Mouse (Mus musculus) urinary bladder, adult 2 months (tissue): Measurements from ENCODE around the gene Sgta. TPM values are rescaled to one million over a fixed set of nuclear protein-coding genes. Genes with fewer than 3 reads are reported as not detected.
A peak's percentile ranks its signal among the peaks of the same experiment; 100 is the strongest.
"Not testable (repeated sequence)": the region's sequence is repeated elsewhere in the genome, so short reads cannot be mapped to it uniquely, and the experiment has no call there.

Experiments used
- DNase-seq: peaks from one replicate; pipeline ENCODE4 v3.0.0; 2022; ENCODE audit warnings: low spot score
- polyA plus RNA-seq: library from polyadenylated mRNA; depleted of rRNA; stranded (reverse); fragments of >200 nt; gene quantifications from 2 replicates; pipeline ENCODE4 v1.2.3, GENCODE M21; 2012; rRNA removed

Gene Sgta
- polyA plus RNA-seq: 90.0 and 93.9 TPM in 2 replicates

DNA sequence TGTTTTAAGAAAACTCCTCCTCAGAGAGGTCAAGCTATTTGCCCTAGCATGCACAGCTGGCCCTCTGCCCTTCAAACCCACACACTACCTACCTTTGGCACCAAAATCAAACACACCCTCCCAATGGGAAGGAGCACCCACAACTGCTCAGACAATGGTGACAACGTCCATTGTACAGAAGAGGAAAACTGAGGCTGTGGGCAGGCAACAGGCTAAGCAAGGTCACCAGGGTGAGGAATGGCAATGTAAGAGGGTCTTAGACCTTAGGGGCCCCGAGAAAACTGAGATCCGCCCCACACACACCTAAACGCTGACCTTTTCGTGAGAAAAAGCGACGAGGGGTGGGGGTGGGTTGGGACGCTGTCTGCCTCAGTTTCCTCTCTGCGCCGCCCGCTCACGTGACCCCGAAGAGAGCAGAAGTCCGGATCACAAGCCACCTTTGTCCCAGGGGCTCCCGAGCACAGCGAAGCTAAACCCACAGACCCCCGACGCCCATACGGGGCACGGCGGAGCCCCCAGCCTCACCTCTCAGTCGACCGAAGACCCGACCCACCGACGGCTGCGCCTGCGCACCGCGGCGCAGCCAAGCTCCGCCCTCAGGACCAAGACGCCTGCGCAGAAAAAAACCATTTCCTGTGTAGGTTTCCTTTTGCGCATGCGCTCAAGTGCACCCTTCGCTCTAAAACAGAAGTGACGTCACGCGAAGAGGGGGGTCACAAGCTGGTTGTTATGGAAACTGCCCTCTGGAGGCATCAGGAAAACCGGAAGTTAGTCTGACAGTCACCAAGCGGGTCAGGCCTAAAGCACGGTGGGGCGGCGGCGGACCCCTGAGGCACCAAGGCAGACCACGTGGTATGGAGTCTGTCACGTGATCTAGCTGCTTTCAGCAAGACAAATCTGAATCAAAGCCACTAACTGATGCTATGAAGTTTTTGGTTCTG is at the start of gene Sgta:
Sgta (minus strand) TSS at position 579 of the 941 bp plus-strand sequence.
- peak; percentile 80 for DNase-seq

DNA sequence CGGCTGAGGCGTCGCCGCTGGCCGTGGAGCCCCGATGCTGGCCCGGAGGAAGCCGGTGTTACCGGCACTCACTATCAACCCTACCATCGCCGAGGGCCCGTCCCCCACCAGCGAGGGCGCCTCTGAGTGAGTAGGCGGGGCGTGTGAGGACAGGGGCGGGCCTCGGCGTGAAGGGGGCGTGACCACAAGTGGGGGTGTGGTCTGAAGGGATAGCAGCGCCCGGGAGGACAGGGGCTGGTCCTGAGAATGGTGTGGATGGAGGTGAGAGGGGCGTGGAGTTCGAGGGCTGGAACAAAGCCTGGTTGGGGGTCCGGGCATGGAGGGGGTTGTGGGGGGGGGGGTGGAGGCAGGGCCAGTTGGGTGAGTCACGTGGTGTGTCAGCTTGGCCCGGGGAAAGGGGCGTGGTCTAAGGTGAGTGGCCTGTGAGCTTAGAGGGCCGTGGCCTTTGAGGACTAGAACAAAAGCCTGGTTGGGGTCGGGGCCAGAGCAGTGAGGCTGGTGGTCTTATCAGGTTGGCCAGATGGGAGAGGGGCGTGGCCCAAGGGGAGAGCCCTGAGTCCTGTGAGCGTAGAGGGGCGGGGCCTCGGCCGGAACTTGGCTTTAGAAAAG is 46.2 kb upstream of the Sgta start:
- peak; percentile 83 for DNase-seq

DNA sequence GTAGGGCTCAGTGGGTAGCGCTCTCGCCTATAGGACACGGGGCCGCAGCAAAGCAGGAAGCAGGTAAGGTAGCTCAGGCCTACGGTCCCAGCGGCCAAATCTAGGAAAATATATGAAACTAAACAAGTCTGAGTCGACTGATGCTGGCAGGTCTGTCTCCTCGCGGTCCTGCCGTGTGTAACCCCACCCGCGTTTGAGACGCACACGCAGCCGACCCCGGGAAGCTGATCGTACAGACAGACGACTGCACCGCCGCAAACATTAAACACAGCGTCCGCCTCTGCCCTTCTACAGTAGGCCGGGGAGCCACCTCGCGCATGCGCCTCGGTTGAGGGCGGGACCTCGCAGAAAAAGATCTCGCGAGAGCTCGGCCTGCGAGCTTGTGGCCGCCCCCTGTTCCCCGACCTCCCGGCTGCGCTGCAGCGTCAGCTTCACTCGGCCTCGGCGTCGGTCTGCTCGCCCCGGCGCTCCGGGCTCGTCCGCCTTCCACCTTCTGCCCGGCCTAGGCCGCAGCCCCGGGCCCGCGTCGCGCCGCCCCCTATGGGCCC is 45.7 kb upstream of the Sgta start, which contains the start of gene Map2k2:
Map2k2 (plus strand) TSS at position 351 of the 548 bp plus-strand sequence.
- peak; percentile 96 for DNase-seq

DNA sequence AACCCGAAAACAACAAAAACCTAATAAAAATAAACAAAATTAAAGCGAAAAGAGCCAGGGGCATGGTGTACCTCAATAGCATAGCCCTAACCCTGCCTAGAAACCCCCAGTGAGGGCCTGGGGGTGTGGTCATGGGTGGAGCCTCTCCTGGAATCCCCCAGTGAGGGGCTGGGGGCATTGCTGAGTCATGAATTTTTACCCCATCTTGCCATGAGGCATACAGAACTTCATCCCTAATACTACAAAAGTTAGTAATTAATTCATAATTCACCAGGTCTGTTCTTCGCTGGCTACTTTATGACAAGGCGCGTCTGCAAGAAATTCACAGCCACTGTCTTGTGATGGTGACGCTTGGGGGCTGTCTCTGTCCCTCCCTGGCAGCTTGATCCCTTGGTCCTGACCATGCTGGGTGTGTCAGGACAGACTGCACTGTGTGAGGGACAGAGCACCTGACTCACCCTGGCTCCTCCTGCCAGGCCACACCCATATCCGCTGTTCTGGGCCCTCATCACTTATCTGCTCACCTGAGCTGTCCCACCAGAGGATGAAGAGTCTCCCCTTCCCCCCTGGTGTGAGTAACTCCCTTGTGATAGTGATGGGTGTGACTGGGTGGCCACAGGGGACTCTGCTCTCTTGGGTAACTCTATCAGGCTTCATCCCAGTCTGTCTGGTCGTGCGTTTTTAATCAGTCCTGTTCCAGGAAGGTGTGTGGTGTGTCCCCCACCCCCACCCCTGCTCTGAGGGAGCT is 35.1 kb upstream of the Sgta start:
- no peak for DNase-seq

DNA sequence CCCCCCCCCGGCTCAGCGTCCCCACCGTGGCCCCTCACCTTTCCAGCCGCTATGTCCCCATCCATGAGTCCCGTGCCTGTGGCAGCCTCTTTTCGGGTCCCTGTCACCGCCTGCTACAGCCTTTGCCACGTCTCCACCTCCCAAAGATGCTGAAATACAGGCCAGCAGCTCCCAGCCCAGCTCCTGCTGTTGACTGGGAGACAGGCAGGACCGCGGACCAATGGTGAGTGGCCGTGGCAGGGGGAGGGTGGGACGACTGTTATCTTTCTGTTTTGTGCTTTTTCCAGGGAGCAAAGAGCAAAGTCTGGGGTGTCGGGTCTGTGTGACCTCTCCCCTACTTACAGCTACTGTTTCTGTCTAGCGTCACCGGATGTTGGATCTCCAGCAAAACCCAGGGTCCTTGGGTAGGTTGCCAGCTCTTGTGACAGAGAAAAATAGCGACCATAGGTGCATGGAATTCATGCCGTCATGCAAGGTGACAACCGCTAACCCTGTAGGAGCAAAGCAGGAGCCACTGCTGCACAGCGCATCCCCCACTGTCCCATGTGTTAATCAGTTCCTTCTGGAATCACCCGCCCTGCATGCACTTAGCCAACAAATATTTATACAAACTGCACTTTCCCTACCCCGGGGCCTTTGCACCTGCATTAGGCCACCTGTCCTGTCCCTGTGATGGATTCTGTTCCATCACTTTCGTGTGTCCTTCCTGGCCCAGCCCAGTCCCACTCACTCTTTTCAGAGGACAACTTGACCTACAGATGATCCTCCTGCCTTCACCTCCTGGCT is 32.7 kb upstream of the Sgta start:
- DNase-seq: no peak

DNA sequence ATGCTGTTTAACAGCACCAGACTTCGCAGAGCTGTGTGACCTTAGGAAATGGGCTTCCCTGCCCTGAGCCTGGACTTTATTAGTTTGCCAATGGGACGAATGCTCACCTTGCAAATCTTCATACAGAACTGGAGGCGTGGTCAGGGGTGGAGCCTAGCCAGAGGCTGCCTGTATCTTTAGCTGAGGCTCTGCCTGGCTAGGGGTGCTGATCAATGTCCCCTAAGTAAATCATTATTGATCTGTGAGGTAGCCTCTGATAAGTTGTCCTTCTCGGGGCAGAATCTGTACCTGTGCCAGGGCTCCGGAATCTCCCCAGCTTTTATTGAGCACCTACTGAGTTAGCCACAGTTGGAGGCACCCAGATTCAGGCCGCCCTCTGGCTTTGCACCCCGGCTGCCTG is 30.6 kb upstream of the Sgta start:
- DNase-seq: no peak

DNA sequence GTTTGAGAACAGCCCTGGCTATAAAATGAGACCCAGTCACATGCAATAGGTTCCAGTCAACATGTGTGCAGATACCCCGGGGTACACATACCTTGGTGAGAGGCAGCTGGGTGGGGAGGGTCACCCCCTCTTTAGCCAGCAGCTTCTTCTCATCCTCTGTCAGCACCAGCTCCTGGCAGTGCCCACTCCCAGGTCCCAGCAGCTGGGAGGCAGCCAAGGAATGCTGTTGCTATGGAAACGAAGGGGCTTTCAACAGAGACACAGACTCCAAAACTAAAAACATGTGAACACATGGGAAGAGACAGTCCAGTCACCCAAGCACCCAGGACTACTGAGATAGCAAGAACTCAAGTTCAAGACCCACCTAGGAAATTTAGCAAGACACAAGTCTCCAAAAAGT is 29.2 kb upstream of the Sgta start:
- no peak for DNase-seq

DNA sequence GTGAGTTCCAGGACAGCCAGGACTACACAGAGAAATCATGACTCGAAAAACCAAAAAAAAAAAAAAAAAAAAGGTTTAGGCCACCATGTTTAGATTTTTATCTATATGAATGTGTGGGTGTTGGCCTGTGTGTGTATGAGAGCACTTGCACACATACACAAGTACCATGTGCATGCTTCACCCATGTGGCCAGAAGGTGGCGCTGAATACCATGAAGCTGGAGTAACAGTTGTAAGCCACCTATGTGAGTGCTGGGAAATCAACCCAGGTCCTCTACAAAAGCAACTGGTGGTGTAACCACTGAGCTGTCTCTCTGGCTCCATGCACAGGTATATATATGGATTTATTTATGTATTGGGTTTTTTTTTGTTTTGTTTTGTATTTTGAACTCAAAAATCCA is 27.0 kb upstream of the Sgta start:
- DNase-seq: no peak

DNA sequence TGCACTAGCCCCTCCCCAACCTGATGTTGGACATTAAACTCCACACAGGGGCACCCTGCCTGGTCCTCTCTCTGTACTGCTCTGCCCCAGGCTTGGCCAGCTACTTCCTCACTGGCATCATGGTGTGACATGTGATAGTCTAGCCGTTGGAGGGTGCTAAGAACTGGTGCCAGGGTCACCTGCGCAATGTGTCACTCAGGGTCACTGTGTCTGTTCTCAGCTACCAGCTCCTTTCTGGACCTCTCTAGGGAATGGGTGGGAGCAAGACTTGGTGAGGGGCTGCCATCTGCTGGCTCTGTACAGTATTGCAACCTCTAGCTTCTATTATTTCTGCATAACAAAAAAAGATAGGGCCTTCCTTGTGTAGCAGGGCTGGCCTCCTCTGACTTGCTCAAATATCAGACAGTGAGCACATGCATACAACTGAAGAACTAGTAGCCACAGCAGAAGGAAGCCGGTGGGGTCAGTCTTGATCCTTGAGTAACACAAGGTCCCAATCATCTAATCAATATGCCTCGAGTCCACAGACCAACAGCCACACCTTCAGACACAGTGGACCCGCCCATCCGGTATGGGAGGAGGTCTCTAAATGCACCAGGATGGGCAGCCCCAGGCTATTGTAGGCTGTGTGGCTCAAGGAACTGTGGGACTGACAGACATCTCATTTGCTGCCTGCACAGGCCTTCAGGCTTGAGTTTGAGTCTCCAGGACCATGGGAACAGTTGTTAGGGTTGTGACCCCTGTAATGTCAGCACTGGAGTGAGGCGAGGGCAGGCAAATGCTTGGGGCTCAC is 22.4 kb upstream of the Sgta start:
- DNase-seq: peak; percentile 46

DNA sequence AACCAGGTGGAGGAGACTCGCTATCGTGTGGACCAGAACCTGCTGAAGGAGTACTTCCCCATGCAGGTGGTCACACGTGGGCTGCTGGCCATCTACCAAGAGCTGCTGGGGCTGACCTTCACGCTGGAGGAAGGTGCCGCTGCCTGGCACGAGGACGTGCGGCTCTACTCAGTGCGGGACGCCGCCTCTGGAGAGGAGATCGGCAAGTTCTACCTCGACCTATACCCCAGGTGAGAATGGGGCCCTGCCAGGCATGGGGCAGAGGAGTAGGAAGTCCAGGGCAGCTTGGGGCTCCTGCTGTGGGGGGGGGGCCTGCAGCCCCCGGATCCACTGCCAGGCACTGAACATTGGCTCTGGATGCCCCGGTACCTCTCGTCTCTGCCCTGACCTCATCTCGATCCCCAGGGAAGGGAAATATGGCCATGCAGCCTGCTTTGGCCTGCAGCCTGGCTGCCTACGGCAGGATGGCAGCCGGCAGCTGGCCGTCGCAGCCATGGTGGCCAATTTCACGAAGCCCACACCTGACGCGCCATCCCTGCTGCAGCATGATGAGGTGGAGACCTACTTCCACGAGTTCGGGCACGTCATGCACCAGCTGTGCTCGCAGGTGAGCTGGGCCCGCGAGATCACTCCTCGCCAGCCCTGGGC is 20.2 kb upstream of the Sgta start:
- no peak for DNase-seq

DNA sequence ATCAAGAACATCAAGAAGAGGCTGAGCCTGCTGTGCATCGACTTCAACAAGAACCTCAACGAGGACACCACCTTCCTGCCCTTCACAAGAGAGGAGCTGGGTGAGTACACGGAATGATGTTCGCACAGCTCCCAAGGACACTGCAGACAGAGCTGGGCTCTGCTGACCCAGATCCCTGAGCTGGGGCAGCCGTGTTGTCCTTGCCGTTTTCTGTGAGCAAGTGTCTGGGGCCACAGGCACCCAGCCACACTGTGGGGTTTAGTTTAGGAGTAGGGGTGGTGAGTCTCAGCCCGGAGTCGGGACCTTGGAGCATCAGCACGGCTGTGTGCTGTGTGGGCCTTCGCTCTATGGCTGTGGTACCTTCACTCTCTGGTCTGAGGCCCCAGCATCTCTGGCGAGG is 17.9 kb upstream of the Sgta start:
- DNase-seq: no peak

DNA sequence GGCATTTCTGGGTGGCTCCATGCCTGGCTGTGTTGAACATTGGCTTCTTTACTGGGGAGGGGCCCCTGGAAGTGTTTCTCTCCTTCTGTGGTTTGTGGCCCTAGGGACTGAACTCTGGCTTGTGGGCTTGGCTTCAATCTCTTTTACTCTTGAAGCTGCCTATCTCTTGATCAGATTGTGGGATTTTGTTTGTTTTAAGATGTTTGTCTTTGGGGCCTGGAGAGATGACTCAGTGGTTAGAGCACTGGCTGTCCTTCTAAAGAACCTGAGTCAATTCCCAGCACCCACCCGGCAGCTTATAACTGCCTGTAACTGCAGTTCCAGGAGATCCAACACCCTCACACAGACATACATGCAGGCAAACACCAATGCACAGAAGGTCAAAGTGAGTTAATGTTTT is 16.4 kb upstream of the Sgta start:
- DNase-seq: no peak

DNA sequence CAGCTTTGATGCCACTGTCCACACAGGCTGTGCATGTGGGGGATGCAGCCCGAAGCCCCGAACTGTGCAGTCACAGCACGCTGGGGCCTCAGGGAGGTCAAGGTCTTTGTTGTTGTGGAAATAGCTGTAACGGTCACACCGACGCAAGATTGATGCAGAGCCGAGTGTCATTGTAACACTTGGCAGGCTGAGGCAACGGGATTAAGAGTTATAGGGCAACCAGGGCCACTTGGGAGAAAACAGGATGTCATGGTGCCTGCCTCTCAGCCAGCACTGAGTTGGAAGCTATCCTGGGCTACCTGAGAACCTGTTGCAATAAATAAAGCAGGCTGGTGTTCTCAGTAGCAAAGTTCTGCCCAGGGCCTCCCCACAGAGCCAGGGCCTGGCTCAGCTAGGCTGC is 15.8 kb upstream of the Sgta start:
- no peak for DNase-seq

DNA sequence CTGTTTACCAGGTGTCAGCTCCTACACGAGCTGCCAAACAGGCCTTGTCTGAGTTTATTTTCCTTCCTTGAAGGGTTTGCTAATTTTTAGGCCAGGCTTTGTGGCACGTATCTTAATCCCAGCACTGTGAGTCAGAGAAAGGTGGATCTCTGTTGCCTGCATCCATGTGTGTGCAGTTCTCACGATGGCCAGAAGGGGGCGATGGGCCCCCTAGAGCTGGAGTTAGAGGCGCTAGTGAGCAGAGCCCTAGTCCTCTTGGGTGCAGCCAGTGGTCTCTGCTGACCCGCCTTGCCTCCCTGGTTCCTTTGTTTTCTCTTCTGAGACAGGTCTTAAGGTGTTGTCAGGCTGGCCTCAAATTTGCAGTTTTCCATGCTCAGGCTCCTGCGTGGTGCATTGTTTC is 13.5 kb upstream of the Sgta start:
- no peak for DNase-seq

DNA sequence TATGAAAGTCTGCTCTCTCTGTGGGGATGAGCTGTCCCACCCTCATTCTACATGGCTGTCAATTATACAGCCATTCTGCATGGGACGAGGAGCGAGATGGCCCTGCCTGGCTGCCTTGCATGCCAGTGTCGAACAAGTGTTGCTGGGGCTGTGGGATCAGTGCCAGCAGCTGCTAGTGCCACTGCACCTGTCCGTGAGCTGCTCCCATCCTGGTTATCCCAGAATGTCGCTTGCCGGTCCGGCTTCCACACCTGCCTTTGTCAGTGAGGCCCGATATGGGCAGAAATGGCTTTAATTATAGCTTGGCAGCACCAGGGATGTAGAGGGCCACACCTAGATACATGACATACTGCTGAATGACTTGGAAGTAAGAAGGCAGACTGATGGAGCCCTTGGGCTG is 12.3 kb upstream of the Sgta start:
- no peak for DNase-seq

DNA sequence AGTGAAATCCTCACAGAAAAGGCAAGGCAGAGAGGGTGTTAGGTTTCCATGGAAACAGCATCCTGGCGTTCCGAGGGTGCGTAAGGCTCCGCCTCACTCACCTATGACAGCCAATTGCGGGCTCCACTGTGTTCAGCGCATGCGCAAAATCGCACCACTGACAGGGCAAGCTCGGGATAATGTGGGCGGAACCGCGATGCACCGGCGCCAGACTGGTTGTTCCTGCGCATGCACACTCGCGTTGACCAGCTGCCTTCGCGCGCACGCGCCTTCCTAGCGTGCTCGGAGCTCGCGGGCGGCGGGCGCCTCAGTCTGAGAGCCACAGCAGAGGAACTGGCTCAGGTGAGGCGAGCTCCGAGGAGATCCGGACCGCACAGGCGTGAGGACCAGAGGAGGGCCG is 9.9 kb upstream of the Sgta start, which contains the start of gene Thop1:
Thop1 (plus strand) TSS at position 200 of the 400 bp plus-strand sequence.
- DNase-seq: peak; percentile 80

DNA sequence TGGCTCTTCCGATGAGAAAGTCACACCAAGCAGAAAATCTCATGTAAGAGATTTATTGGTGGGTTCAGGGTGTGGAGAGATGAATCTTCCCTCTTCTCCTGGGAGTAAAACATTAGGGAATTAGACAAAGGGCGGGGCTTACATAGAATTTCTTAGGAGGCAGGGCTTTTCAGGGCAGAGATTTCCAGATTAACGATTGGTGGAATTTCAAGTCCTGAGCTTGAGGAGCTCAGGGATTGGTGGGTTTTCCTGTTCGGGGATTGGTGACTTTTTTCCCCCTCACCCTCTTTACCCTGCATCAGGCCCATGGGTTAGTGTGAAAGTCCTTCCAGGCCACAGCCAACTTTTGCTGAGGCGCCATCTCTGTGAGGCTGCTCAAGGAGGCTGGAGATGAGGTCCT is 8.7 kb upstream of the Sgta start:
- DNase-seq: no peak

DNA sequence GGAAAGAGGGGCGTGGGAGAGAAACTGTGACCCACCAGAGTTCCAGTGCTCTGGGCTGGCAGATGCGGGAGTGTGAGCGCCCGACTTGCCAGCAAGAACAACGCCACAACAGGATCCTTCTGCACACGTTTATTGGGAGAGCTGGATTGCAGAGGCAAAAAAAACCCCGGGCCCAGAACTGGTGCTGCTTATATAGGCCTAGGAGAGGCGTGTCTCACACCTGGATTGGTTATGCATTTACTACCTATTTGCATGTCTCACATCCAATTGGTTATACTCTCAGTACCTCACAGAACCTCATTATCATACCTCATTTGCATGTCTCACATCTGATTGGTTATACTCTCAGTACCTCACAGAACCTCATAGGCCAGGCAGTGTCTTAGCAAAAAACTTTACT is 4.5 kb upstream of the Sgta start:
- DNase-seq: not testable (repeated sequence)

DNA sequence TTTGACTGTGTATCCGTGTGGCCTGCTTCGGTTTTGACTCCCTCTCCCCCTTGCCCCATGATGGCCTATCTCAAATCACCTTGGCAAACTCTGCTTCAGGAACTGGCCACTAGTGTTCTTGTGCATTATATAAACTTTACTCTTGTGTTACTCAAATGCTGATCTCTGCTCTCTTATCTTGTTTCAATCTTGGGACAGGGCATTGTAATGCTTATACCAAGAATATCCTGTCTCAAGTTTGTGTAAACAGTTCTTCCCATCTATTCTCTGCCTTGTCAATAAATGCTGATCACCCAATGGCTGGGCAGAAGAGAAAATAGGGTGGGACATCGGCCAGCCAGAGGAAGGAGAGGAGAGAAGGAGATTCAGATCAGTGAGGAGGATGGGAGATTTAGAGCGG is 2.7 kb upstream of the Sgta start:
- DNase-seq: no peak

DNA sequence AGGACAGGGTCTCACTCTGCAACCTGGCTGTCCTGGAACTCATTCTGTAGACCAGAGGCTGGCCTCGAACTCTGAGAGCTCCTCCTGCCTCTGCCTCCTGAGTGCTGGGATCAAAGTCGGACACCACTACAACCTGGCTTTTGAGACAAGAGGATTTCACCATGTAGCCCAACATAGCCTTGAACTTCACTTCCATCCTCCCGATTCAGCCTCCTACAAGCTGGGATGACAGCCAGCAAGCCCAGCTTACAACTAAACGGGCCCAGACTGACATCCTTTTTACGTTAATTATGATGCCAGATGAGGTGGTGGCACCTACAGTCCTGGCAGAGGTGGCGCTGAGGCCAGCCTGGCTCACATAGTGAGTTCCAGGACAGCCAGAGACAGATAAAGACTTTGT is 1.1 kb downstream of the Sgta start:
- no peak for DNase-seq
